Mouse (Mus musculus) erythroblast, embryonic 14.5 days (primary cell): Measurements from ENCODE around the gene Gimd1.

ENCODE experiments used
- GATA1 ChIP-seq: IDR thresholded peaks from 2 replicates; pipeline ENCODE4 v1.6.1; 2012; ENCODE audit warnings: low read length, inconsistent platforms, mixed read lengths
- TAL1 ChIP-seq: IDR thresholded peaks from 3 replicates; pipeline ENCODE4 v1.6.1; 2012; ENCODE audit warnings: low read length, inconsistent platforms, mixed read lengths

GRCm38 (mm10) chr3:132628741-132629140, 879 bp upstream of the Gimd1 start:
- TF ChIP-seq GATA1 (no peak), TAL1 (no peak)
